Mouse (Mus musculus) thymus, adult 2 months (tissue): ENCODE results near the gene Ppfia3.

Experiments used
- CTCF ChIP-seq: fragments of 200-500 bp; IDR thresholded peaks from 2 replicates; pipeline ENCODE4 v1.5.1; 2012; ENCODE audit warnings: mild to moderate bottlenecking, control low read depth, low read length, moderate library complexity, borderline replicate concordance; ENCODE audit not compliant: control insufficient read depth, poor library complexity, insufficient read depth; ENCODE audit errors: extremely low read depth
- POLR2A ChIP-seq: fragments of 200-500 bp; IDR thresholded peaks from 2 replicates; pipeline ENCODE4 v1.6.1; 2012; ENCODE audit warnings: mild to moderate bottlenecking, low read length, control low read depth, moderate library complexity; ENCODE audit not compliant: control insufficient read depth, poor library complexity, insufficient read depth; ENCODE audit errors: extremely low read depth

- TF ChIP-seq POLR2A, result no peak
- TF ChIP-seq CTCF, result no peak
Measured at GRCm38 (mm10) chr7:45325800-45326199, 41.0 kb downstream of the Ppfia3 start.
